Mouse (Mus musculus): ENCODE data around the gene Flt3l. TPM values are rescaled to one million over a fixed set of nuclear protein-coding genes. Genes with fewer than 3 reads are reported as not detected.

Flt3l gene
- polyA plus RNA-seq, 2 experiments: 3.3 to 12.4 TPM

- peak; percentile 75; the same call in 1 of the 2 replicates for TF ChIP-seq POLR2A (IDR thresholded peaks at IDR 0.05; ENCODE audit: borderline replicate concordance, extremely low read depth, insufficient read depth, insufficient read length)
- WGBS: under 1% methylated on average over 59 of the region's 59 CpGs
- H3K4me1 ChIP-seq (ENCODE audit: control insufficient read depth, insufficient read depth, low read length): peaks cover 33% of the 10 kb centered on the region
- H3K4me2 ChIP-seq (replicated peaks; ENCODE audit: low read depth, low read length, severe bottlenecking): peak within 1 kb of the TSS; percentile 93
- H3K4me3 ChIP-seq (replicated peaks; ENCODE audit: low read length): peak within 1 kb of the TSS; percentile 97
- DNase-seq (ENCODE audit: low spot score) (peak; percentile 99), ATAC-seq (ENCODE audit: low FRiP score, low read depth) (peak; percentile 80)
- H3K27ac ChIP-seq (replicated peaks; ENCODE audit: low read depth, low read length): peak within 1 kb of the TSS; percentile 90
- peaks cover 68% of the 10 kb centered on the region for H3K36me3 ChIP-seq (ENCODE audit: control insufficient read depth, insufficient read depth, low read length)
- H3K27me3 ChIP-seq (ENCODE audit: control insufficient read depth, insufficient read depth, low read length): no peaks in the 10 kb centered on the region
- no peaks in the 10 kb centered on the region for H3K9me3 ChIP-seq (ENCODE audit: control insufficient read depth, low read length)
- H3K9ac ChIP-seq (ENCODE audit: low read depth, low read length, severe bottlenecking): peak within 1 kb of the TSS; percentile 98
These were observed 11.7 kb downstream of the Flt3l start, which contains the start of gene Rps11 for GRCm38 (mm10) chr7:45124224-45125143. Gene Rps11 (minus strand): TSS chr7:45124439.

- Histone ChIP-seq H3K9ac (ENCODE audit: low read depth, low read length, severe bottlenecking) (peak overlapping the region; percentile 98), H3K27me3 (ENCODE audit: control insufficient read depth, insufficient read depth, low read length) (no peaks in the 10 kb centered on the region), H3K27ac (replicated peaks; ENCODE audit: low read depth, low read length) (peak overlapping the region; percentile 90; the same call in 1 of the 2 replicates), H3K4me2 (replicated peaks; ENCODE audit: low read depth, low read length, severe bottlenecking) (peak overlapping the region; percentile 93), H3K4me3 (replicated peaks; ENCODE audit: low read length) (peak overlapping the region; percentile 97), H3K36me3 (ENCODE audit: control insufficient read depth, insufficient read depth, low read length) (peaks cover 74% of the 10 kb centered on the region), H3K9me3 (ENCODE audit: control insufficient read depth, low read length) (no peaks in the 10 kb centered on the region), H3K4me1 (ENCODE audit: control insufficient read depth, insufficient read depth, low read length) (peaks cover 31% of the 10 kb centered on the region)
- 21% methylated on average over 12 of the region's 12 CpGs for WGBS
- DNase-seq (ENCODE audit: low spot score): no peak
- no peak for ATAC-seq (ENCODE audit: low FRiP score, low read depth)
- no peak for TF ChIP-seq POLR2A (IDR thresholded peaks at IDR 0.05; ENCODE audit: borderline replicate concordance, extremely low read depth, insufficient read depth, insufficient read length)
These were observed 13.1 kb downstream of the Flt3l start for GRCm38 (mm10) chr7:45123186-45123570.

DNA sequence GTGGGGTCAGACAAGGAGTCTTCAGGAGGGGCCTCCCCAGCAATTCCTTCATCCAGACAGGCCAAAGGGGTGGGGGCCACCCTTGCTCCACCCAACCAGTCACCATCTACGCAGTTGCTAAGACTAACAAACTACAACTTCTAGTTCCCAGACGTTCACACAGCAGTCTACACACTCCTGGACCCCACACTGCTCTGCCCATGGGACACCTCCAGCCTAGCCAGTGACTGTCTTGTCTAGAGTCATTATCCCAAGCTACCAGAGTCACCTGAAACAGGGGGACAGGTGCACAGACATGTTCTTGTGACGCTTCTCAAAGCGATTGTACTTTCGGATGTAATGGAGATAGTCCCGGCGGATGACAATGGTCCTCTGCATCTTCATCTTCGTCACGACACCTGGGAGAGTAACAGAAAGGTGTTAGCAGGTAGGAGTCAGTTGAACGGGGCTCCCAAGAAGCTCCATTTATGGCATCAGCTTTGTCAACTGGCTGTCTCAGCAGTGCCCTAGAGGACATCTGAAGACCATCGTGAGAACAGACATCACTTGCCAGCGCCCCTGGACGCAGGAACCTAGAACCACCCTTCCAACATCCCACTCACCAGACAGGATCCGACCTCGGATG lies 13.6 kb downstream of the Flt3l start:
- H3K27ac ChIP-seq (replicated peaks; ENCODE audit: low read depth, low read length): no peak overlapping the region
- peaks cover 31% of the 10 kb centered on the region for H3K4me1 ChIP-seq (ENCODE audit: control insufficient read depth, insufficient read depth, low read length)

GRCm38 (mm10) chr7:45121966-45122365 lies 14.3 kb downstream of the Flt3l start:
- no peaks in the 10 kb centered on the region for H3K9me3 ChIP-seq (ENCODE audit: control insufficient read depth, low read length)
- H3K4me2 ChIP-seq (replicated peaks; ENCODE audit: low read depth, low read length, severe bottlenecking): no peak overlapping the region
- H3K9ac ChIP-seq (ENCODE audit: low read depth, low read length, severe bottlenecking): no peak overlapping the region
- no peak overlapping the region for H3K4me3 ChIP-seq (replicated peaks; ENCODE audit: low read length)
- no peaks in the 10 kb centered on the region for H3K27me3 ChIP-seq (ENCODE audit: control insufficient read depth, insufficient read depth, low read length)
- TF ChIP-seq POLR2A (IDR thresholded peaks at IDR 0.05; ENCODE audit: borderline replicate concordance, extremely low read depth, insufficient read depth, insufficient read length): no peak
- peaks cover 70% of the 10 kb centered on the region for H3K36me3 ChIP-seq (ENCODE audit: control insufficient read depth, insufficient read depth, low read length)
- DNase-seq (ENCODE audit: low spot score) (no peak), ATAC-seq (ENCODE audit: low FRiP score, low read depth) (no peak)
- H3K27ac ChIP-seq (replicated peaks; ENCODE audit: low read depth, low read length): no peak overlapping the region
- H3K4me1 ChIP-seq (ENCODE audit: control insufficient read depth, insufficient read depth, low read length): peaks cover 26% of the 10 kb centered on the region

More for the DNA sequence above, 13.6 kb downstream of the Flt3l start:
- Histone ChIP-seq H3K9ac (ENCODE audit: low read depth, low read length, severe bottlenecking) (peak overlapping the region; percentile 98), H3K4me2 (replicated peaks; ENCODE audit: low read depth, low read length, severe bottlenecking) (peak overlapping the region; percentile 93), H3K27me3 (ENCODE audit: control insufficient read depth, insufficient read depth, low read length) (no peaks in the 10 kb centered on the region), H3K36me3 (ENCODE audit: control insufficient read depth, insufficient read depth, low read length) (peaks cover 75% of the 10 kb centered on the region), H3K4me3 (replicated peaks; ENCODE audit: low read length) (peak overlapping the region; percentile 97), H3K9me3 (ENCODE audit: control insufficient read depth, low read length) (no peaks in the 10 kb centered on the region)
- no peak for DNase-seq (ENCODE audit: low spot score)
- WGBS: 83% methylated on average over 15 of the region's 15 CpGs
- TF ChIP-seq POLR2A (IDR thresholded peaks at IDR 0.05; ENCODE audit: borderline replicate concordance, extremely low read depth, insufficient read depth, insufficient read length): no peak
- no peak for ATAC-seq (ENCODE audit: low FRiP score, low read depth)

- H3K9ac ChIP-seq (ENCODE audit: low read depth, low read length, severe bottlenecking): 0 out of 2 replicates have a peak overlapping the region, but pooled peaks have one; percentile 2
- ATAC-seq (ENCODE audit: low FRiP score, low read depth) (no peak), DNase-seq (ENCODE audit: low spot score) (no peak)
- peaks cover 20% of the 10 kb centered on the region for H3K4me1 ChIP-seq (ENCODE audit: control insufficient read depth, insufficient read depth, low read length)
- H3K4me2 ChIP-seq (replicated peaks; ENCODE audit: low read depth, low read length, severe bottlenecking): no peak overlapping the region
- no peaks in the 10 kb centered on the region for H3K27me3 ChIP-seq (ENCODE audit: control insufficient read depth, insufficient read depth, low read length)
- no peak overlapping the region for H3K27ac ChIP-seq (replicated peaks; ENCODE audit: low read depth, low read length)
- H3K4me3 ChIP-seq (replicated peaks; ENCODE audit: low read length): no peak overlapping the region
- WGBS: 68% methylated on average over 8 of the region's 8 CpGs
- peaks cover 65% of the 10 kb centered on the region for H3K36me3 ChIP-seq (ENCODE audit: control insufficient read depth, insufficient read depth, low read length)
- no peaks in the 10 kb centered on the region for H3K9me3 ChIP-seq (ENCODE audit: control insufficient read depth, low read length)
- TF ChIP-seq POLR2A (IDR thresholded peaks at IDR 0.05; ENCODE audit: borderline replicate concordance, extremely low read depth, insufficient read depth, insufficient read length): no peak
These were observed 14.8 kb downstream of the Flt3l start for GRCm38 (mm10) chr7:45121404-45121803.
